Mouse (Mus musculus) limb, embryonic 14.5 days (tissue): ENCODE measurements at regions not wholly inside any gene's neighbourhood (a gene's known extent, or its start where the extent isn't known, plus 50 kb on each side); places are given as distances from the start of the nearest gene placed in this dataset.
"Not testable (repeated sequence)": the region's sequence is repeated elsewhere in the genome, so short reads cannot be mapped to it uniquely, and the experiment has no call there.

Experiments used
- ATAC-seq: fragments of 200-750 bp; cut with Nextera tagmentation; 2 replicates; pipeline ENCODE4 v1.8.0; 2017; ENCODE audit warnings: low read depth, moderate number of reproducible peaks, moderate TSS enrichment; ENCODE audit not compliant: low FRiP score
- DNase-seq: peaks from one replicate; pipeline ENCODE4 v3.0.0-alpha.2; 2015; ENCODE audit warnings: low spot score
- H3K27ac ChIP-seq: fragments of 300-500 bp; sonication (generic); replicated peaks from 2 replicates; pipeline ENCODE4 v1.5.1; 2014; ENCODE audit warnings: low read depth, mild to moderate bottlenecking, low read length, moderate library complexity, mixed read lengths
- H3K27me3 ChIP-seq: fragments of 300-500 bp; sonication (generic); 2 replicates; pipeline ENCODE4 v1.6.1; 2014; ENCODE audit warnings: low read length, mixed read lengths; ENCODE audit not compliant: control insufficient read depth, insufficient read depth
- H3K36me3 ChIP-seq: fragments of 300-500 bp; sonication (generic); 2 replicates; pipeline ENCODE4 v1.6.1; 2014; ENCODE audit warnings: mild to moderate bottlenecking, low read length, moderate library complexity, mixed read lengths; ENCODE audit not compliant: control insufficient read depth, insufficient read depth
- H3K4me1 ChIP-seq: fragments of 300-500 bp; sonication (generic); 2 replicates; pipeline ENCODE4 v1.6.1; 2014; ENCODE audit warnings: antibody characterized with exemption, low read length, mixed read lengths; ENCODE audit not compliant: control insufficient read depth, insufficient read depth
- H3K4me2 ChIP-seq: fragments of 300-500 bp; sonication (generic); replicated peaks from 2 replicates; pipeline ENCODE4 v1.6.1; 2014; ENCODE audit warnings: low read depth, mild to moderate bottlenecking, low read length, moderate library complexity; ENCODE audit not compliant: severe bottlenecking
- H3K4me3 ChIP-seq: fragments of 300-500 bp; sonication (generic); replicated peaks from 2 replicates; pipeline ENCODE4 v1.5.1; 2014; ENCODE audit warnings: low read length
- H3K9ac ChIP-seq: fragments of 300-500 bp; sonication (generic); 2 replicates; pipeline ENCODE4 v1.6.1; 2014; ENCODE audit warnings: mild to moderate bottlenecking, low read depth, low read length, moderate library complexity; ENCODE audit not compliant: severe bottlenecking
- H3K9me3 ChIP-seq: fragments of 300-500 bp; sonication (generic); 2 replicates; pipeline ENCODE4 v1.6.1; 2016; ENCODE audit warnings: low read length; ENCODE audit not compliant: control insufficient read depth
- POLR2A ChIP-seq: fragments of 200-500 bp; IDR thresholded peaks from 2 replicates; pipeline ENCODE4 v1.8.0; 2012; ENCODE audit warnings: inconsistent platforms, mild to moderate bottlenecking, moderate library complexity, borderline replicate concordance; ENCODE audit not compliant: insufficient read depth, insufficient read length; ENCODE audit errors: extremely low read depth
- WGBS: fragments of 180-500 bp; shearing (Covaris S2); extraction: QIAGEN DNeasy Blood & Tissue Kit; methylation state at CpG from one replicate; pipeline ENCODE4 v1.1.7; 2014; 5-methylcytosine and 5-hydroxymethylcytosine counted together

- ATAC-seq (no peak; the same call in 1 of the 2 replicates), DNase-seq (peak; percentile 16)
- Histone ChIP-seq H3K36me3 (no peaks in the 10 kb centered on the region), H3K4me3 (no peak overlapping the region), H3K9me3 (no peaks in the 10 kb centered on the region), H3K4me1 (peaks cover 8% of the 10 kb centered on the region; the same call in 1 of the 2 replicates), H3K4me2 (no peak overlapping the region), H3K27ac (peak overlapping the region; percentile 70), H3K9ac (no peak overlapping the region), H3K27me3 (no peaks in the 10 kb centered on the region)
- no peak for TF ChIP-seq POLR2A
- WGBS: 37% methylated on average over 9 of the region's 9 CpGs
These were observed 108.8 kb upstream of the Fhl2 start for GRCm38 (mm10) chr1:43305349-43306278.

DNA sequence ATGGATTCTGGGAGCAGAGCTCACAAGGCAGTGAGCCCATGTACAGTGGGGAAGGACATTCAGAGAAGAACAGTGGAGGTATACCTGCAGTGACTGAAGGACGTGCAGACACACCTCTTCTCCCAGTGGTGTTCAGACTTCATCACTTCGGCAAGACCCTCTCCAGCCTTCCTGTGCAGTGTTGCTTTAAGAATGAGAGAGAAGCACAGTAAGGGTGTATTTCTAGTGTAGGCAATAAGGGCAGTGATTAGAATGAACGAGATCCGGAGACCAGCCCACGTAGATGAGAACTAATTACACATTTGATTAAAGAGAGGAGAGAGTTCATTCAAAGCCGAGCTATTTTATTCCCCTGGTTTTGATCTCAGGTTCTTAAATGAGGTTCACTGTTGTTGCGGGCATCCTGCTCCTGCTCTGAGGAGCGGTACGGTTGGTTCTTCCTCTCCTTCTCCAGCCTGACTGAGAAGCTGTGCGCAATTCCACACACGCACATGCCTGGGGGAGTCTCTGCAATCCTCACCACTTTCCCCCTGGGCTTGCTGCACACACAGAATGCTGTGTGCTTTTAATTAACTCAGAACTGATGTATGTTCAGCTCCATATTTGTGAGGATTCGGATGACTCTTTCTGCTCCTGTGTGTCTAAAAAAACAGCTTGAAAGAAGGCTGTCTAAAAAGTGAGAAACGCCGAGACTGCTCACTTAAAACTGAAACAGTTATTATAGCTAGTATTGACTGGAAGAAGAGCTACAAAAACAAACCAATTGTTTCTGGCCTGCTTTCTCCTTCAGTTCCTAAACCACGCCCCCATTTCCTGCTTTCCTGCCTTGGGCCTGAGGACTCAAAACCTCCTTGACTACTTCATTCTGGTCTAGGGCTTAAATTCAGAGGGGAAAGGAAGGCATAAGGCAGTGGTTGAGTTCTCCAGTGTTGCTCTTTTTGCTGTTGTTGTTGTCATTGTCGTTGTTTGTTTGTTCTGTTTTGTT lies 114.2 kb upstream of the Fhl2 start:
- Histone ChIP-seq H3K9ac (peak overlapping the region; percentile 36; the same call in 1 of the 2 replicates), H3K27me3 (no peaks in the 10 kb centered on the region), H3K4me1 (peaks cover 10% of the 10 kb centered on the region), H3K9me3 (no peaks in the 10 kb centered on the region), H3K27ac (peak overlapping the region; percentile 38; the same call in 1 of the 2 replicates), H3K4me3 (no peak overlapping the region), H3K4me2 (no peak overlapping the region; the same call in 1 of the 2 replicates), H3K36me3 (no peaks in the 10 kb centered on the region)
- ATAC-seq (no peak), DNase-seq (peak; percentile 39)
- no peak for TF ChIP-seq POLR2A
- 33% methylated on average over 16 of the region's 16 CpGs for WGBS

DNA sequence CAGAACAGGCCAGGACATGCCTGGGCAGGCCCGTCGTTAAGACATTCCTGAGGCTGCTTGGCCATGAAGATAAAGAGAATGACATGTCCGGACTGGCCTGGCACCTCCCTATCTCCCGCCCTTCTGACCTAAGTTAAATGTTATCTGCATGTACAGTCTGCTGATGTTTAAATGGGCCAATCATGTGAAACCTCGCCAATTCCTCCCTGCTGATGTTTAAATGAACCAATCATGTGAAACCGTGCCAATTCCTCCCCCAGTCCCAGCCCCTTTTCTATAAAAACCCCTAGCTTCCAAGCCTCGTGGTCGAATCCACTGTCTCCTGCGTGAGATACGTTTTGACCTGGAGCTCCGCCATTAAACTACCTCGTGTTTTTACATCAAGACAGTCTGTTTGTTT lies 119.5 kb upstream of the Fhl2 start:
- WGBS: 86% methylated on average over 12 of the region's 12 CpGs
- not testable (repeated sequence) for H3K27me3 ChIP-seq, ATAC-seq, H3K36me3 ChIP-seq, H3K4me3 ChIP-seq, H3K4me2 ChIP-seq, DNase-seq, H3K27ac ChIP-seq, H3K9me3 ChIP-seq, H3K4me1 ChIP-seq, H3K9ac ChIP-seq

- 87% methylated on average over 3 of the region's 3 CpGs for WGBS
- no peak overlapping the region for H3K4me2 ChIP-seq
- no peak overlapping the region for H3K9ac ChIP-seq
- no peaks in the 10 kb centered on the region for H3K27me3 ChIP-seq
- ATAC-seq: no peak
- H3K4me1 ChIP-seq: no peaks in the 10 kb centered on the region
- no peak for DNase-seq
- TF ChIP-seq POLR2A: no peak
- H3K27ac ChIP-seq: no peak overlapping the region
- H3K4me3 ChIP-seq: no peak overlapping the region
- H3K36me3 ChIP-seq: no peaks in the 10 kb centered on the region
- H3K9me3 ChIP-seq: no peaks in the 10 kb centered on the region
These were observed 120.5 kb upstream of the Fhl2 start for GRCm38 (mm10) chr1:43317076-43317871.

- H3K4me2 ChIP-seq, H3K27ac ChIP-seq, H3K4me3 ChIP-seq, H3K9ac ChIP-seq, H3K36me3 ChIP-seq, H3K27me3 ChIP-seq, DNase-seq, ATAC-seq, H3K9me3 ChIP-seq, H3K4me1 ChIP-seq: not testable (repeated sequence)
- 94% methylated on average over 10 of the region's 10 CpGs for whole genome bisulfite sequencing
These were observed 110.9 kb upstream of the Nck2 start for GRCm38 (mm10) chr1:43333488-43333887.
